Mouse (Mus musculus) liver, embryonic 16.5 days (tissue): ENCODE results near the gene Ankrd22. TPM values are rescaled to one million over a fixed set of nuclear protein-coding genes. Genes with fewer than 3 reads are reported as not detected.

ENCODE experiments used
- ATAC-seq: fragments of 200-750 bp; cut with Nextera tagmentation; 2 replicates; pipeline ENCODE4 v1.8.0; 2017; ENCODE audit warnings: low read depth, mild to moderate bottlenecking, moderate number of reproducible peaks, moderate library complexity
- H3K27ac ChIP-seq: fragments of 300-500 bp; sonication (generic); 2 replicates; pipeline ENCODE4 v1.5.1; 2014; ENCODE audit warnings: mild to moderate bottlenecking, low read length
- H3K27me3 ChIP-seq: fragments of 300-500 bp; sonication (generic); 2 replicates; pipeline ENCODE4 v1.6.1; 2014; ENCODE audit warnings: low read depth, low read length, mixed read lengths; ENCODE audit not compliant: control insufficient read depth, insufficient read depth
- H3K36me3 ChIP-seq: fragments of 300-500 bp; sonication (generic); 2 replicates; pipeline ENCODE4 v1.6.1; 2014; ENCODE audit warnings: mild to moderate bottlenecking; ENCODE audit not compliant: control insufficient read depth, insufficient read depth
- H3K4me1 ChIP-seq: fragments of 300-500 bp; sonication (generic); 2 replicates; pipeline ENCODE4 v1.6.1; 2014; ENCODE audit warnings: low read depth, low read length, mixed read lengths; ENCODE audit not compliant: control insufficient read depth
- H3K4me2 ChIP-seq: fragments of 300-500 bp; sonication (generic); 2 replicates; pipeline ENCODE4 v1.6.1; 2014; ENCODE audit warnings: low read depth, low read length, mixed read lengths
- H3K4me3 ChIP-seq: fragments of 300-500 bp; sonication (generic); 2 replicates; pipeline ENCODE4 v1.5.1; 2014; ENCODE audit warnings: low read depth, mild to moderate bottlenecking, low read length
- H3K9ac ChIP-seq: fragments of 300-500 bp; sonication (generic); 2 replicates; pipeline ENCODE4 v1.6.1; 2014; ENCODE audit warnings: low read depth, low read length
- H3K9me3 ChIP-seq: fragments of 300-500 bp; sonication (generic); replicated peaks from 2 replicates; pipeline ENCODE4 v1.6.1; 2016; ENCODE audit warnings: low read length; ENCODE audit not compliant: control insufficient read depth
- WGBS: fragments of 180-500 bp; shearing (Covaris S2); extraction: QIAGEN DNeasy Blood & Tissue Kit; methylation state at CpG from one replicate; pipeline ENCODE4 v1.1.7; 2014; ENCODE audit not compliant: insufficient replicate concordance; 5-methylcytosine and 5-hydroxymethylcytosine counted together
- polyA plus RNA-seq: library from polyadenylated mRNA; unstranded; fragments of >200 nt; fragmentation: Nextera tagmentation; extraction: Ambion mirVana; gene quantifications from 2 replicates; pipeline ENCODE4 v1.2.1, GENCODE M21; 2015

Gene Ankrd22
- polyA plus RNA-seq, 1 experiment from 2014 or later, result 0.52 TPM

DNA sequence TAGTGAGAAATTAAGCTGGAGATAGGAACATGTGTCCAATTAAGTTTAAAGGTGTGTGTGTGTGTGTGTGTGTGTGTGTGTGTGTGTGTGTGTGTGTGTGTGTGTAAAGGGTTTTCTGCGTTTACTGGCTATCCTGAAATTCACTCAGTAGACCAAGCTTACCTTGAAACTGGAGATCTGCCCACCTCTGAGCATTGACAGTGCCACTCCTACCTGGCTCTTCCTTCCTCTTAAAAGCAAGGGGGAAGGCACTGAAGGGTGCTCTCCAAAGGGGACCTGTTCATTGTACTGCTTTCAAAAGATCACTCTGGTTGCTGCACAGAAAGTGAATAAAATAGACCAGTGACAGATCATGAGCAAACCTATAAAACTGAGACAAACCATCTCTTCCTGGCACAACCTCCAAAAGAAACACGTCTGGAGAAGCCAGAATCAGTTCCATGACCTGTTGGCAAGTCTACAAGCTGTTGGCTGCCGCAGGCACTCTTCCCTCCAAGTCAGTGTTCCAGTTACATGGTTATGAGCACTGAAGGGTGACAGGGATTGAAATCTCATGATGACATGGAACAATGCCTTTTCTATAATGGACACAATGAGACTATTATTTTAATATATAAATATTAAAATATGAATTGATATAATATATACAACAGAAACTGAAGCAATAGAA is 76.7 kb downstream of the Ankrd22 start:
- no peaks in the 10 kb centered on the region for H3K4me1 ChIP-seq
- 60% methylated on average over 3 of the region's 3 CpGs for WGBS
- no peak overlapping the region for H3K4me2 ChIP-seq
- H3K9me3 ChIP-seq, result no peaks in the 10 kb centered on the region
- no peak for ATAC-seq
- H3K9ac ChIP-seq, result no peak overlapping the region
- no peak overlapping the region for H3K4me3 ChIP-seq
- no peak overlapping the region for H3K27ac ChIP-seq
- no peaks in the 10 kb centered on the region for H3K27me3 ChIP-seq
- H3K36me3 ChIP-seq, result no peaks in the 10 kb centered on the region

DNA sequence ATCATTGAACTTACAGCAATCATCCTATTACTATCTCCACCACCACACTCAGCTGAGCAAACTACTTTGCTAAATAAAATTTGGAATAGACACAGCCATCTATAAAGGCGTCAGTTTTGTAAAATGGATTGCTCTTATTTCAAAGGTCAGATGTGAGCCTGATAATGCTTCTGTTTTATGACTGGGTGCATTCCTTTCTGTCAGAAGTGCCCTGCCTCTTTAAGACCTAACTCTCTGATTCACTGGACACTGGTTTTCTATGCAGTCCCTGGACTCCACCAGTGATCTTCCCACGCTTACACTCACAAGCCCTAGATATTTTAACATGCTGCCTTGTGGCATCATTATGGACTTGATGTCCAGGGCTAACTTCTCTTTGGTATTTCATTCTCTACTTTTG is 87.7 kb downstream of the Ankrd22 start:
- Histone ChIP-seq H3K36me3 (no peaks in the 10 kb centered on the region), H3K9me3 (no peaks in the 10 kb centered on the region), H3K4me3 (no peak overlapping the region), H3K4me2 (no peak overlapping the region), H3K4me1 (no peaks in the 10 kb centered on the region), H3K9ac (no peak overlapping the region), H3K27me3 (no peaks in the 10 kb centered on the region), H3K27ac (no peak overlapping the region)
- no peak for ATAC-seq
- 50% methylated on average over 2 of the region's 2 CpGs for WGBS

DNA sequence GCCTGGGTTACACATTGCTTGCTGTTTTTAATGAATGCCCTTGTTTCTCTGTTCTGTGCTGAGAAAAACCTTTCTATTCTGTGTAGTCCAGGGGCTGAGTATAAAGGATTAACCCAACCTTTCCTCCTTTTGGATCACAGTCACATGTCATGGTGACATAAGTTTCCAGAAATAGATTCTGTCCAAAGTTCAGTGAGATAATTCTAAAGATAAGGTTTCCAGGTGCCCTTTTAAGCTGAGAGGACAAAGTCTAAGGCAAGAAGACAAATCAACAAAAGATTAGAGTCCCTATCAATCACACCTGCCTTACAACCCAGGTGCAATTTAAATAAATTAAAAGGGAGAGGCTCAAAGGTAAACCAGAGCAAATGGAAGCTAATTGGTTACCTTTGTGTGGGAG is 91.6 kb downstream of the Ankrd22 start:
- no peak overlapping the region for H3K4me3 ChIP-seq
- no peaks in the 10 kb centered on the region for H3K27me3 ChIP-seq
- no peak overlapping the region for H3K27ac ChIP-seq
- ATAC-seq, result no peak
- H3K4me1 ChIP-seq, result no peaks in the 10 kb centered on the region
- no peaks in the 10 kb centered on the region for H3K36me3 ChIP-seq
- no peak overlapping the region for H3K9ac ChIP-seq
- H3K9me3 ChIP-seq, result no peaks in the 10 kb centered on the region
- no peak overlapping the region for H3K4me2 ChIP-seq

Other genes starting within 250 kb of the Ankrd22 start
- gene Lipf, start 204.9 kb downstream of the Ankrd22 start, polyA plus RNA-seq, result not detected in 2 replicates
- not detected in 2 replicates for gene Lipk, start 157.8 kb downstream of the Ankrd22 start, polyA plus RNA-seq
- gene Lipn, start 98.7 kb downstream of the Ankrd22 start, polyA plus RNA-seq, result not detected in 2 replicates
- not detected in 2 replicates for gene Lipm, start 65.1 kb downstream of the Ankrd22 start, polyA plus RNA-seq
- gene Stambpl1, start 26.2 kb upstream of the Ankrd22 start, polyA plus RNA-seq, result 6.2 TPM in 2 replicates
- gene Acta2, start 89.5 kb upstream of the Ankrd22 start, polyA plus RNA-seq, result 18.4 and 28.0 TPM in 2 replicates
- 6.7 and 6.9 TPM in 2 replicates for gene Fas, start 124.6 kb upstream of the Ankrd22 start, polyA plus RNA-seq